Mouse (Mus musculus): ENCODE results near the gene Vmn2r35. TPM values are rescaled to one million over a fixed set of nuclear protein-coding genes. Genes with fewer than 3 reads are reported as not detected.
"Not testable (repeated sequence)": the region's sequence is repeated elsewhere in the genome, so short reads cannot be mapped to it uniquely, and the experiment has no call there.

Vmn2r35 gene
- not detected in 2 replicates for polyA plus RNA-seq (2014; fragmentation: Nextera tagmentation; extraction: Ambion mirVana)

DNA sequence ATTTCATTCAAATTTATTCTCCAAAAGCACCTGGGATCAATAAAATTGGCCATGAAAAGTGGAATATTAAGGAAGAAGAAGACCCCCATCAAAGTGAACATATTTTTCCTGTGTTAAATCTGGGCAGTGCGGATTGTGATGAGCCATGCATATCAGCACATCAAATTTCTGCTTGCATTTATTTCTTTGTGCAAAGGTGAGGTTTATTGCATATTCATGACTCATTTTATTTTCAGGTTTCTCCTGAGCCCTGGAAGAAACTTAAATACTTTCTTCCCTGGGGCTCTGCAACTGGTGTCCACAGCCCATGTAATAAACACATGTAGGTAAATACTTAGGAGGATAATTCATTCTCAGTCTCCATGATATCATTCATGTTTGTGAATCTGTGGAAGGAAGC lies at the start of gene Vmn2r35:
TSS of gene Vmn2r35 (minus strand) at position 101 of the 400 bp plus-strand sequence.
- H3K4me2 ChIP-seq; H3K27ac ChIP-seq (ENCODE audit: low read depth, low read length); ATAC-seq (replicated peaks; ENCODE audit: low FRiP score); H3K36me3 ChIP-seq (ENCODE audit: control insufficient read depth, insufficient read depth, low read length); H3K4me3 ChIP-seq (ENCODE audit: low read depth, low read length); H3K9me3 ChIP-seq (ENCODE audit: control insufficient read depth, low read length); H3K27me3 ChIP-seq (replicated peaks; ENCODE audit: control insufficient read depth, insufficient read depth, low read length); H3K4me1 ChIP-seq (replicated peaks; ENCODE audit: control insufficient read depth, insufficient read depth, low read length); DNase-seq (ENCODE audit: low spot score); H3K9ac ChIP-seq (ENCODE audit: low read depth, low read length): not testable (repeated sequence)
- WGBS, result no CpG with 5 or more reads among the region's 1 CpGs

DNA sequence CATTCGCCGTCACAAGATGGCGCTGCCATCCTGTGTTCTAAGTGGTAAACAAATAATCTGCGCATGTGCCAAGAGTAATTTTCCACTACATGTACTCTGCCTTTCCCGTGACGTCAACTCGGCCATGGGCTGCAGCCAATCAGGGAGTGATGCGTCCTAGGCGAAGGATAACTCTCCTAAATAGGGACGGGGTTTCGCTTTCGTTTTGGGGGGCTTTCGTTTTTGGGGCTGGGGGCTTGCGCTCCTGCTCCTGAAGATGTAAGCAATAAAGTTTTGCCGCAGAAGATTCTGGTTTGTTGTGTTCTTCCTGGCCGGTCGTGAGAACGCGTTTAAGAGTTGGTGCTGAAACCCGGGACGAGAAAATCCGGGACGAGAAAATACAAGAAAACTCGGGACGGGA lies 25.5 kb downstream of the Vmn2r35 start:
- not testable (repeated sequence) for H3K4me3 ChIP-seq (ENCODE audit: low read depth, low read length); ATAC-seq (replicated peaks; ENCODE audit: low FRiP score); H3K36me3 ChIP-seq (ENCODE audit: control insufficient read depth, insufficient read depth, low read length); H3K9me3 ChIP-seq (ENCODE audit: control insufficient read depth, low read length); H3K27ac ChIP-seq (ENCODE audit: low read depth, low read length); H3K4me2 ChIP-seq; H3K9ac ChIP-seq (ENCODE audit: low read depth, low read length); H3K27me3 ChIP-seq (replicated peaks; ENCODE audit: control insufficient read depth, insufficient read depth, low read length); DNase-seq (ENCODE audit: low spot score); H3K4me1 ChIP-seq (replicated peaks; ENCODE audit: control insufficient read depth, insufficient read depth, low read length)
- WGBS, result no CpG with 5 or more reads among the region's 25 CpGs

Other genes starting within 250 kb of the Vmn2r35 start
- gene Vmn2r34, start 130.4 kb downstream of the Vmn2r35 start, polyA plus RNA-seq (2014; fragmentation: Nextera tagmentation; extraction: Ambion mirVana), result not detected in 2 replicates
- gene Vmn2r36, start 82.6 kb upstream of the Vmn2r35 start, polyA plus RNA-seq (2014; fragmentation: Nextera tagmentation; extraction: Ambion mirVana), result not detected in 2 replicates